Mouse (Mus musculus) heart, postnatal 0 days (tissue): ENCODE measurements around the gene Tmem205. TPM values are rescaled to one million over a fixed set of nuclear protein-coding genes. Genes with fewer than 3 reads are reported as not detected.
A peak's percentile ranks its signal among the peaks of the same experiment; 100 is the strongest.

Experiments used
- ATAC-seq: fragments of 200-750 bp; cut with Nextera tagmentation; 2 replicates; pipeline ENCODE4 v1.8.0; 2017; ENCODE audit warnings: low read depth, moderate number of reproducible peaks, moderate library complexity; ENCODE audit not compliant: insufficient read depth
- DNase-seq: peaks from one replicate; pipeline ENCODE4 v3.0.0-alpha.2; 2016; ENCODE audit warnings: low spot score
- H3K27ac ChIP-seq: fragments of 300-500 bp; sonication (generic); 2 replicates; pipeline ENCODE4 v1.5.1; 2014; ENCODE audit warnings: low read depth, mild to moderate bottlenecking
- H3K27me3 ChIP-seq: fragments of 300-500 bp; sonication (generic); 2 replicates; pipeline ENCODE4 v1.6.1; 2014; ENCODE audit warnings: low read length, mixed read lengths; ENCODE audit not compliant: control insufficient read depth, insufficient read depth
- H3K36me3 ChIP-seq: fragments of 300-500 bp; sonication (generic); replicated peaks from 2 replicates; pipeline ENCODE4 v1.6.1; 2014; ENCODE audit warnings: low read length, mixed read lengths; ENCODE audit not compliant: control insufficient read depth, insufficient read depth
- H3K4me1 ChIP-seq: fragments of 300-500 bp; sonication (generic); 2 replicates; pipeline ENCODE4 v1.6.1; 2014; ENCODE audit warnings: antibody characterized with exemption; ENCODE audit not compliant: control insufficient read depth, insufficient read depth
- H3K4me2 ChIP-seq: fragments of 300-500 bp; sonication (generic); 2 replicates; pipeline ENCODE4 v1.6.1; 2014; ENCODE audit warnings: low read depth, mild to moderate bottlenecking, low read length, moderate library complexity
- H3K4me3 ChIP-seq: fragments of 300-500 bp; sonication (generic); 2 replicates; pipeline ENCODE4 v1.5.1; 2014; ENCODE audit warnings: low read depth, low read length
- H3K9ac ChIP-seq: fragments of 300-500 bp; sonication (generic); replicated peaks from 2 replicates; pipeline ENCODE4 v1.6.1; 2014; ENCODE audit warnings: low read depth, low read length, mixed read lengths
- H3K9me3 ChIP-seq: fragments of 300-500 bp; sonication (generic); replicated peaks from 2 replicates; pipeline ENCODE4 v1.6.1; 2016; ENCODE audit warnings: low read length; ENCODE audit not compliant: control insufficient read depth
- CTCF ChIP-seq: IDR thresholded peaks from 2 replicates; pipeline ENCODE4 v1.5.1; 2016; ENCODE audit warnings: antibody characterized with exemption, control low read depth, low read depth
- EP300 ChIP-seq: IDR thresholded peaks from 2 replicates; pipeline ENCODE4 v1.6.1; 2016; ENCODE audit warnings: antibody characterized with exemption, low read depth
- WGBS: fragments of 180-500 bp; shearing (Covaris S2); extraction: QIAGEN DNeasy Blood & Tissue Kit; methylation state at CpG from one replicate; pipeline ENCODE4 v1.1.7; 2014; 5-methylcytosine and 5-hydroxymethylcytosine counted together
- polyA plus RNA-seq: library from polyadenylated mRNA; unstranded; fragments of >200 nt; fragmentation: Nextera tagmentation; extraction: Ambion mirVana; gene quantifications from 2 replicates; pipeline ENCODE4 v1.2.1, GENCODE M21; 2015
- total RNA-seq: library from RNA; depleted of rRNA; stranded (reverse); fragments of >200 nt; gene quantifications from 2 replicates; pipeline ENCODE4 v1.2.3, GENCODE M21; 2014; ENCODE audit warnings: low replicate concordance

The Tmem205 gene
- total and polyA plus RNA-seq, 2 experiments from 2014 or later, result 44.8 to 53.9 TPM

GRCm38 (mm10) chr9:21953600-21953999 lies 26.2 kb upstream of the Tmem205 start:
- H3K9ac ChIP-seq, result no peak overlapping the region
- no peaks in the 10 kb centered on the region for H3K9me3 ChIP-seq
- H3K4me2 ChIP-seq, result no peak overlapping the region
- no peak overlapping the region for H3K27ac ChIP-seq
- peaks cover 5% of the 10 kb centered on the region; the same call in 1 of the 2 replicates for H3K4me1 ChIP-seq
- H3K36me3 ChIP-seq, result no peaks in the 10 kb centered on the region
- H3K4me3 ChIP-seq, result no peak overlapping the region
- DNase-seq (no peak), ATAC-seq (no peak)
- WGBS, result 14% methylated on average over 3 of the region's 3 CpGs
- TF ChIP-seq EP300 (no peak), CTCF (no peak)
- 0 out of 2 replicates have a peak, but pooled peaks cover 3% of the 10 kb centered on the region for H3K27me3 ChIP-seq

GRCm38 (mm10) chr9:21951977-21952376 lies 24.6 kb upstream of the Tmem205 start:
- H3K27me3 ChIP-seq, result peaks cover 8% of the 10 kb centered on the region; the same call in 1 of the 2 replicates
- TF ChIP-seq CTCF (no peak), EP300 (no peak)
- H3K9ac ChIP-seq, result no peak overlapping the region
- peaks cover 5% of the 10 kb centered on the region; the same call in 1 of the 2 replicates for H3K4me1 ChIP-seq
- no peak for ATAC-seq
- H3K4me2 ChIP-seq, result no peak overlapping the region
- DNase-seq, result no peak
- no peak overlapping the region for H3K27ac ChIP-seq
- no peak overlapping the region for H3K4me3 ChIP-seq
- H3K36me3 ChIP-seq, result no peaks in the 10 kb centered on the region
- 77% methylated on average over 3 of the region's 3 CpGs for WGBS
- no peaks in the 10 kb centered on the region for H3K9me3 ChIP-seq

DNA sequence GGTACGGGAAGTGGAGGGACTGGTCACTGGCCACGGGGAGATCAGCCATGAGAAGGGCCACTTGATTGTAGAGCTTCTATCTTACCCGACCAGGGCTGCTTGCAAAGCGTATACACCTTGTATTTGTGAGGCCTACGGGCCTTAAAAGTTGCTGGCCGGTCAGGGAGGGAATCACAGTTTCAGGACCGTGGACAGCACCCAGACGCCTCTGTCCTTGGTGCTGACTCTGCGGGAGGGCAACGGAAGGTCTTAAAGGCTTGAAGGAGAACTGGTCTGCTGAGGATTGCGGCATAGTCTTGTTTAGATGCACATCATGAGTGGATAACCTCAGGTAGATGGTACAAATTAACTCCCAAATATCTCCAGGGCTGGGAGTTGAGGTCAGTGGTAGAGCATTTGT lies 23.0 kb upstream of the Tmem205 start:
- no peak for TF ChIP-seq CTCF
- no peak for TF ChIP-seq EP300
- no peak overlapping the region for H3K4me3 ChIP-seq
- no peak overlapping the region for H3K27ac ChIP-seq
- ATAC-seq (no peak), DNase-seq (peak; percentile 17)
- peaks cover 8% of the 10 kb centered on the region; the same call in 1 of the 2 replicates for H3K27me3 ChIP-seq
- no peaks in the 10 kb centered on the region for H3K9me3 ChIP-seq
- no peaks in the 10 kb centered on the region for H3K36me3 ChIP-seq
- no peaks in the 10 kb centered on the region for H3K4me1 ChIP-seq
- H3K4me2 ChIP-seq, result no peak overlapping the region
- H3K9ac ChIP-seq, result no peak overlapping the region
- WGBS, result 17% methylated on average over 11 of the region's 11 CpGs

DNA sequence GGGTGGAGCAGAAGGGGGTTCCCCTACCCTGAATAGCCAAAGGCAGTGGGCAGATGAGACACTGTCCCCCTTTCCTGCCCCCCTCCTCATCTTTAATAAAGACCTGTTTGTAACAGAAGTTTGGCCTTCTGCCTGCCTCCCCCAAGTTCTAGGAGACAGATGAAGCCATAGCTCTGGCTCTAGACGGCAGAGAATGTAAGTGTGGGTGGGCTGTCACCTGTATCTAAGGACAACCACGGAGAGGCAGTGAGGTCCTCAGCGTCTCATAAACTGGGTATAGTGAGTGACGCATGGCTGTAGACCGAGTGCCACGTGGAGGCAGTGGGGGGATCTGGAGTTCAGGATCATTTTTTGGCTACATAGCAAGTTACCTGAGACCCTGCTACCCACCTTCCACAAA lies 21.4 kb upstream of the Tmem205 start:
- Histone ChIP-seq H3K9ac (no peak overlapping the region), H3K36me3 (no peaks in the 10 kb centered on the region), H3K9me3 (no peaks in the 10 kb centered on the region), H3K27ac (no peak overlapping the region), H3K4me2 (no peak overlapping the region), H3K4me3 (no peak overlapping the region), H3K4me1 (no peaks in the 10 kb centered on the region), H3K27me3 (peaks cover 11% of the 10 kb centered on the region; the same call in 1 of the 2 replicates)
- ATAC-seq (no peak), DNase-seq (no peak)
- TF ChIP-seq CTCF (no peak), EP300 (no peak)
- WGBS, result 63% methylated on average over 6 of the region's 6 CpGs

- H3K9ac ChIP-seq, result no peak overlapping the region
- peaks cover 12% of the 10 kb centered on the region; the same call in 1 of the 2 replicates for H3K27me3 ChIP-seq
- no peak overlapping the region for H3K27ac ChIP-seq
- no peak overlapping the region for H3K4me2 ChIP-seq
- 53% methylated on average over 8 of the region's 8 CpGs for WGBS
- H3K4me1 ChIP-seq, result no peaks in the 10 kb centered on the region
- H3K9me3 ChIP-seq, result no peaks in the 10 kb centered on the region
- H3K36me3 ChIP-seq, result no peaks in the 10 kb centered on the region
- no peak overlapping the region for H3K4me3 ChIP-seq
- TF ChIP-seq EP300, result no peak
- TF ChIP-seq CTCF, result no peak
- DNase-seq (no peak), ATAC-seq (no peak)
Observed at GRCm38 (mm10) chr9:21948146-21948545, 20.8 kb upstream of the Tmem205 start.

GRCm38 (mm10) chr9:21947540-21948130 lies 20.3 kb upstream of the Tmem205 start:
- no peak for DNase-seq
- TF ChIP-seq CTCF, result no peak
- 5% methylated on average over 26 of the region's 28 CpGs for WGBS
- Histone ChIP-seq H3K36me3 (no peaks in the 10 kb centered on the region), H3K4me3 (no peak overlapping the region), H3K9me3 (no peaks in the 10 kb centered on the region), H3K4me1 (no peaks in the 10 kb centered on the region), H3K4me2 (no peak overlapping the region), H3K27ac (no peak overlapping the region), H3K9ac (no peak overlapping the region), H3K27me3 (peaks cover 12% of the 10 kb centered on the region; the same call in 1 of the 2 replicates)
- ATAC-seq, result no peak
